Mouse (Mus musculus) heart, postnatal 0 days (tissue): Measurements from ENCODE around the gene C1qtnf7. TPM values are rescaled to one million over a fixed set of nuclear protein-coding genes. Genes with fewer than 3 reads are reported as not detected.

ENCODE experiments used
- ATAC-seq: fragments of 200-750 bp; cut with Nextera tagmentation; 2 replicates; pipeline ENCODE4 v1.8.0; 2017; ENCODE audit warnings: low read depth, moderate number of reproducible peaks, moderate library complexity; ENCODE audit not compliant: insufficient read depth
- DNase-seq: peaks from one replicate; pipeline ENCODE4 v3.0.0-alpha.2; 2016; ENCODE audit warnings: low spot score
- H3K27ac ChIP-seq: fragments of 300-500 bp; sonication (generic); 2 replicates; pipeline ENCODE4 v1.5.1; 2014; ENCODE audit warnings: low read depth, mild to moderate bottlenecking
- H3K27me3 ChIP-seq: fragments of 300-500 bp; sonication (generic); 2 replicates; pipeline ENCODE4 v1.6.1; 2014; ENCODE audit warnings: low read length, mixed read lengths; ENCODE audit not compliant: control insufficient read depth, insufficient read depth
- H3K36me3 ChIP-seq: fragments of 300-500 bp; sonication (generic); replicated peaks from 2 replicates; pipeline ENCODE4 v1.6.1; 2014; ENCODE audit warnings: low read length, mixed read lengths; ENCODE audit not compliant: control insufficient read depth, insufficient read depth
- H3K4me1 ChIP-seq: fragments of 300-500 bp; sonication (generic); 2 replicates; pipeline ENCODE4 v1.6.1; 2014; ENCODE audit warnings: antibody characterized with exemption; ENCODE audit not compliant: control insufficient read depth, insufficient read depth
- H3K4me2 ChIP-seq: fragments of 300-500 bp; sonication (generic); 2 replicates; pipeline ENCODE4 v1.6.1; 2014; ENCODE audit warnings: low read depth, mild to moderate bottlenecking, low read length, moderate library complexity
- H3K4me3 ChIP-seq: fragments of 300-500 bp; sonication (generic); 2 replicates; pipeline ENCODE4 v1.5.1; 2014; ENCODE audit warnings: low read depth, low read length
- H3K9ac ChIP-seq: fragments of 300-500 bp; sonication (generic); replicated peaks from 2 replicates; pipeline ENCODE4 v1.6.1; 2014; ENCODE audit warnings: low read depth, low read length, mixed read lengths
- H3K9me3 ChIP-seq: fragments of 300-500 bp; sonication (generic); replicated peaks from 2 replicates; pipeline ENCODE4 v1.6.1; 2016; ENCODE audit warnings: low read length; ENCODE audit not compliant: control insufficient read depth
- CTCF ChIP-seq: IDR thresholded peaks from 2 replicates; pipeline ENCODE4 v1.5.1; 2016; ENCODE audit warnings: antibody characterized with exemption, control low read depth, low read depth
- EP300 ChIP-seq: IDR thresholded peaks from 2 replicates; pipeline ENCODE4 v1.6.1; 2016; ENCODE audit warnings: antibody characterized with exemption, low read depth
- WGBS: fragments of 180-500 bp; shearing (Covaris S2); extraction: QIAGEN DNeasy Blood & Tissue Kit; methylation state at CpG from one replicate; pipeline ENCODE4 v1.1.7; 2014; 5-methylcytosine and 5-hydroxymethylcytosine counted together
- polyA plus RNA-seq: library from polyadenylated mRNA; unstranded; fragments of >200 nt; fragmentation: Nextera tagmentation; extraction: Ambion mirVana; gene quantifications from 2 replicates; pipeline ENCODE4 v1.2.1, GENCODE M21; 2015
- total RNA-seq: library from RNA; depleted of rRNA; stranded (reverse); fragments of >200 nt; gene quantifications from 2 replicates; pipeline ENCODE4 v1.2.3, GENCODE M21; 2014; ENCODE audit warnings: low replicate concordance

C1qtnf7 gene
- total and polyA plus RNA-seq, 2 experiments from 2014 or later, result 0.88 to 5.8 TPM

DNA sequence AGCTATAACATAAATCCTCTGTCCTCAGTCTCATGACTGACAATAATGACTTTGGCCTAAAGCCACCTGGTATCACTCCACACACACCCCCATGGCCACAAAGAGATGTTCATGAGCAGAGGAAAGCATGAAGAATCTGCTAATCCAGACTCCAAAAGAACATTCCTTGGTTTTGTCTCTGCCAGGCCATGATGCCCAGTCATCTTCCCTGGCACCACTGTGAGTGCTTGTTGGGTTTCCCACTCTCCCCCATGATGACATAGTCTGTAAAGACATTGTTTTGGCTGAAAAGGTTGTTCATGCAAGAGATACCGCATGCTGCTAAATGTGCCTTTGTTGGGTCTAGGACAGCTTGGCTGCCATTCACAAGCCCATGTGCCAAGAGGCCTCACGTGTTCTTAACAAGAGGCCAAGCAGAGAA, 75.0 kb downstream of the C1qtnf7 start:
- Histone ChIP-seq H3K9ac (no peak overlapping the region), H3K27ac (no peak overlapping the region), H3K36me3 (no peaks in the 10 kb centered on the region), H3K4me3 (no peak overlapping the region), H3K27me3 (no peaks in the 10 kb centered on the region), H3K4me2 (no peak overlapping the region), H3K4me1 (no peaks in the 10 kb centered on the region), H3K9me3 (no peaks in the 10 kb centered on the region)
- WGBS, result 82% methylated on average over 2 of the region's 2 CpGs
- TF ChIP-seq CTCF, result no peak
- no peak for TF ChIP-seq EP300
- no peak for ATAC-seq
- no peak for DNase-seq

DNA sequence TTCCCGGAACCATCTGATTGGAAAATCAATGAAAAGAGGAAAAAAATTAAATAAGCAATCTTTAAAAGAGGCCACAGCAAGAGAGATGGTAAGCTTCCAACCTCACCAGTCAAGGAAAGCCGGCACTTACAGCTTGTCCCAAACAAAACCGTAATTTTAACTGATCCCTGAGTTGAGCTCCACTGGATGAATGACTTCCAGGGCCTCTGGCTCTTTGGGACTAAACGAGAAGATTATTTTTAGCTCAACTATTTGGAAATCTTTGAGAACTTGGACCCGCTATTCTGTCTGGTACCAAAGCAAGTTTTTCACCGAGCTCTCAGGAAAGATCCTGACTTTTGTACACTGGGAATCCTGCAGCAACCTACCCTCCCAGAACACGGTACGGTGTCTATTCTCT, 86.3 kb downstream of the C1qtnf7 start:
- H3K36me3 ChIP-seq, result no peaks in the 10 kb centered on the region
- 0 out of 2 replicates have a peak overlapping the region, but pooled peaks have one; percentile 20 for H3K27ac ChIP-seq
- ATAC-seq, result no peak
- TF ChIP-seq EP300 (no peak), CTCF (no peak)
- no peaks in the 10 kb centered on the region for H3K9me3 ChIP-seq
- no peak overlapping the region for H3K4me2 ChIP-seq
- no peaks in the 10 kb centered on the region for H3K27me3 ChIP-seq
- H3K9ac ChIP-seq, result no peak overlapping the region
- DNase-seq, result no peak
- H3K4me3 ChIP-seq, result no peak overlapping the region
- WGBS, result 70% methylated on average over 8 of the region's 8 CpGs
- no peaks in the 10 kb centered on the region for H3K4me1 ChIP-seq

DNA sequence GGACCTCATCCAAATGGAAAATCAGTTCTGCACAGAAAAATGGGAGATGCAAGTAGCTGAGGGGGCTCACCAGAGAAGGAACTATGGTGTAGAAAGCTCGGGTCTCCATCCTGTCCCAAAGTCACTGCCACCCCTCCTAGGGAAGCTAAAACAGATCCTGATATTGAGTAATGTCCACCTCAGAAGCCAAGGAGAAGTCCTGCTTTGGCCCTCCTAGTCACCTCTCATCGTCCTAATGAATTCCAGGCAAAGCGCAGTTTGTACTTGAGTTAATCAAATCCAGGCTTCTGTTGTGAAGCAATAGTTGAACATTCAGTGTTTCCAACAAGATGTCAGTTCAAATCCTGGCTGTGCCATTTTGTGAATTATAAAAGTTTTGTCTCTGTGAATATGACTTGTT, 87.2 kb downstream of the C1qtnf7 start:
- TF ChIP-seq CTCF, result no peak
- TF ChIP-seq EP300, result no peak
- no peak overlapping the region for H3K4me3 ChIP-seq
- DNase-seq (no peak), ATAC-seq (no peak)
- H3K27ac ChIP-seq, result no peak overlapping the region
- WGBS, result 80% methylated on average over 3 of the region's 3 CpGs
- H3K9ac ChIP-seq, result no peak overlapping the region
- H3K27me3 ChIP-seq, result no peaks in the 10 kb centered on the region
- no peaks in the 10 kb centered on the region for H3K36me3 ChIP-seq
- no peak overlapping the region for H3K4me2 ChIP-seq
- no peaks in the 10 kb centered on the region for H3K4me1 ChIP-seq
- H3K9me3 ChIP-seq, result no peaks in the 10 kb centered on the region

DNA sequence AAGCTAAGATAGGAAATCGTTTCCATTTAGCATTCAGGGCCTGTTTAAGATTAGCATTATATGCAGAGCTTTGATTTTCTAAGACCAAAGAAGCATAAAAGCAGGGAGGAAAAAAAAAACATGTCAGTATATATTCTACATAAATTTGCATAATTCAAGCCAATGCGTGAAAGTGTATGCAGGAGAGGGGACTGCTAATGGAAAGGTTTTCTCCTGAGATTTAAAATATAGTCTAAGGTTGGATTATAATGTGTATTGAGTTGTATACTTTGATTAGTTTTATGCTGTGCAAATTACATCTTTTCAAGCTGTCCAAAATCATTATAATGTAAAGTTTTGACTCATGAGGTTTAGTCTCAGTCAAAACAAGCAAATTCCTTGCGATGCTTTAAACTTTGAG, 88.2 kb downstream of the C1qtnf7 start:
- no peaks in the 10 kb centered on the region for H3K4me1 ChIP-seq
- H3K4me2 ChIP-seq, result no peak overlapping the region
- 83% methylated on average over 3 of the region's 3 CpGs for WGBS
- no peaks in the 10 kb centered on the region for H3K27me3 ChIP-seq
- H3K36me3 ChIP-seq, result no peaks in the 10 kb centered on the region
- H3K9me3 ChIP-seq, result no peaks in the 10 kb centered on the region
- no peak overlapping the region for H3K27ac ChIP-seq
- H3K9ac ChIP-seq, result no peak overlapping the region
- DNase-seq (no peak), ATAC-seq (no peak)
- no peak overlapping the region for H3K4me3 ChIP-seq
- TF ChIP-seq EP300, result no peak
- TF ChIP-seq CTCF, result no peak

DNA sequence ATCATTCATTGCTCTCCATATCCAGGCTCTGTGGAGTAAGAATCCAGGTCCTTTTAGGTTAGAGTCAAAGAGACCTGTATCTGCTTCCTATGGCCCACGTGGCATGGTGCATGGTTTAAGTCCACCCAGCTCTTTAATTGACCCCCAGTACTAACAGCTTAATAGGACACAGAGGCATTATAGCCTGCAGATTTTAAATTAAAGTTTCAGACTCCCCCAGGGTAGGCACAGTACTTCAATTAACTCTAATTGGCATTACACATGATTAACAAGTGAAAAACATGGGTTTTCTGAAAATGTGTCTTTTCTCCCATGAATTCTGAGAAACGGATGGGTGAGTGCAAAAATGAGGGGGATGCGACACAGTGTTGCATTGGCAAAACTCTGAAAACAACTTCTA, 92.7 kb downstream of the C1qtnf7 start:
- no peak for TF ChIP-seq CTCF
- TF ChIP-seq EP300, result no peak
- H3K27ac ChIP-seq, result no peak overlapping the region
- no peak overlapping the region for H3K4me3 ChIP-seq
- no peaks in the 10 kb centered on the region for H3K9me3 ChIP-seq
- H3K36me3 ChIP-seq, result no peaks in the 10 kb centered on the region
- no peak overlapping the region for H3K4me2 ChIP-seq
- H3K9ac ChIP-seq, result no peak overlapping the region
- no peaks in the 10 kb centered on the region for H3K4me1 ChIP-seq
- DNase-seq (no peak), ATAC-seq (no peak)
- 76% methylated on average over 3 of the region's 3 CpGs for WGBS
- H3K27me3 ChIP-seq, result no peaks in the 10 kb centered on the region

DNA sequence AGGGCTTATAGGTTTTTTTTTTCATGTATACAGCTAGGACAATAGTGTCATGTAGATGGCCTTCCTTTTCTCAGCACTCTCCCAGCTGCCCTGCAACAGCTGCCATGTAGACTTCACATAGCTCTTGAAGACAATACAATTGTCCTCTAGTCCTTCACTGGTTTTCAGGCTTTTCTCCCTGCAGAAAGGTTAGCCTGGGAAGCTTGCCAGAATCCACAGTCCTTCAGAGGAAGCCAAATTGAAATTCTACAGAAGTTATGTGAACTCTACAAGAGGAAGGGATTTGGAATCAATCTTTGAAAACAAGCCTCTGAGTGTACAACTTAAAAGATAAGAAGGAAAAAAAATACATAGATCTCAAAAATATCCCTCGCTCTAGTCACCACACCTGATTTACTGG, 94.4 kb downstream of the C1qtnf7 start:
- no peaks in the 10 kb centered on the region for H3K27me3 ChIP-seq
- DNase-seq (no peak), ATAC-seq (no peak)
- H3K9ac ChIP-seq, result no peak overlapping the region
- no peak overlapping the region for H3K4me2 ChIP-seq
- H3K9me3 ChIP-seq, result no peaks in the 10 kb centered on the region
- no peaks in the 10 kb centered on the region for H3K36me3 ChIP-seq
- H3K4me1 ChIP-seq, result no peaks in the 10 kb centered on the region
- no peak overlapping the region for H3K27ac ChIP-seq
- 47% methylated on average over 1 of the region's 1 CpGs for WGBS
- no peak for TF ChIP-seq CTCF
- TF ChIP-seq EP300, result no peak
- H3K4me3 ChIP-seq, result no peak overlapping the region
